Mouse (Mus musculus): ENCODE measurements at regions not wholly inside any gene's neighbourhood (a gene's known extent, or its start where the extent isn't known, plus 50 kb on each side); places are given as distances from the start of the nearest gene placed in this dataset.

DNA sequence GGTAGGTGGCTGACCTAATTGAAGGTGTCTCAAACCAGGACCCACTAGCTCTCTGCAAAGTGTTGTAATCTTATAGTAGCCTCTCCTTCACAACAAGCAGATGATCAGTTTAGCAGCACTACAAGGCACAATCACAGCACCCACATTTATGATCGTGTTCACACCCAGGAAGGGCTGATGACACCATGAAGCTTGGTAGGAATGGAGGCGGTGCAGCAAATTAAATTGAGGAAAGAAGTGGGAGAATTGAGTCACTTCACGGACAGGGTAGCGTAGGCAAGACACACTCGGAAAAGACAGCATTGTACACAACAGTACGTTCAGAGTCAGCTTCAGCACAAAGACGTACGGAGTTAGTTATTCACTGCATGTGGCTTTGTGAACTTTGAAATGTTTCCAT, 94.4 kb upstream of the Serp2 start:
- Histone ChIP-seq H3K27me3 (ENCODE audit: control insufficient read depth, insufficient read depth, insufficient read length) (no peaks in the 10 kb centered on the region), H3K4me3 (ENCODE audit: insufficient read depth, poor library complexity, severe bottlenecking) (no peak overlapping the region), H3K79me2 (ENCODE audit: control insufficient read depth, insufficient read depth) (no peaks in the 10 kb centered on the region), H3K36me3 (ENCODE audit: control insufficient read depth, insufficient read depth) (no peaks in the 10 kb centered on the region), H3K79me3 (ENCODE audit: low read depth) (no peaks in the 10 kb centered on the region), H3ac (ENCODE audit: control insufficient read depth, insufficient read length, low read depth) (no peak overlapping the region)
- TF ChIP-seq MYOG (IDR thresholded peaks at IDR 0.05; ENCODE audit: control insufficient read depth, extremely low read depth, insufficient read length) (no peak), USF1 (IDR thresholded peaks at IDR 0.05; ENCODE audit: low read depth) (no peak), MYOD1 (IDR thresholded peaks at IDR 0.05; ENCODE audit: control insufficient read depth, insufficient read length, low read depth) (no peak), CTCF (IDR thresholded peaks at IDR 0.05; ENCODE audit: control insufficient read depth, insufficient read depth, insufficient read length) (no peak), CEBPB (IDR thresholded peaks at IDR 0.05; ENCODE audit: low read depth) (no peak), MAX (IDR thresholded peaks at IDR 0.05) (no peak)

DNA sequence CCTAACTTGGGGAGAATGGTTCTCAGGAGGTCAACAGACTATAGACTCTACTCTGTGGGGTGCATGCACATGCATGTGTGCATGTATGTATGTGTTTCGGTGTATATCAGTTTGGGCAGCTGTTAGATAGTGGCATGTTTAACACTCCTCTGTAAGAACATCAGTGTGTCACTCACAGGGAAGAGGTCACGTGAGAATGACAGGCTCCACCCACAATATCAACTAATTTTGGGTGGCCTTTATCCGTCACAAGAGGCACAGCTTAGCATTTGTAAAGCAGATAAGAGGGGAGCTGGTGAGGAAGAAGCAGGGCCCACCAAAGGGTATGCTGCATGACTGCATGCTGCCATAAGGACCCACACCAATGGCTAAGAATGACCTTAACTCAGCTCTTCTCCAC, 93.2 kb upstream of the Serp2 start:
- no peaks in the 10 kb centered on the region for H3K36me3 ChIP-seq (ENCODE audit: control insufficient read depth, insufficient read depth)
- no peak overlapping the region for H3K4me3 ChIP-seq (ENCODE audit: insufficient read depth, poor library complexity, severe bottlenecking)
- H3K79me3 ChIP-seq (ENCODE audit: low read depth) = no peaks in the 10 kb centered on the region
- H3ac ChIP-seq (ENCODE audit: control insufficient read depth, insufficient read length, low read depth) = no peak overlapping the region
- no peak for TF ChIP-seq CEBPB (IDR thresholded peaks at IDR 0.05; ENCODE audit: low read depth)
- no peak for TF ChIP-seq MYOG (IDR thresholded peaks at IDR 0.05; ENCODE audit: control insufficient read depth, extremely low read depth, insufficient read length)
- no peak for TF ChIP-seq USF1 (IDR thresholded peaks at IDR 0.05; ENCODE audit: low read depth)
- no peak for TF ChIP-seq MAX (IDR thresholded peaks at IDR 0.05)
- H3K27me3 ChIP-seq (ENCODE audit: control insufficient read depth, insufficient read depth, insufficient read length) = no peaks in the 10 kb centered on the region
- no peaks in the 10 kb centered on the region for H3K79me2 ChIP-seq (ENCODE audit: control insufficient read depth, insufficient read depth)

DNA sequence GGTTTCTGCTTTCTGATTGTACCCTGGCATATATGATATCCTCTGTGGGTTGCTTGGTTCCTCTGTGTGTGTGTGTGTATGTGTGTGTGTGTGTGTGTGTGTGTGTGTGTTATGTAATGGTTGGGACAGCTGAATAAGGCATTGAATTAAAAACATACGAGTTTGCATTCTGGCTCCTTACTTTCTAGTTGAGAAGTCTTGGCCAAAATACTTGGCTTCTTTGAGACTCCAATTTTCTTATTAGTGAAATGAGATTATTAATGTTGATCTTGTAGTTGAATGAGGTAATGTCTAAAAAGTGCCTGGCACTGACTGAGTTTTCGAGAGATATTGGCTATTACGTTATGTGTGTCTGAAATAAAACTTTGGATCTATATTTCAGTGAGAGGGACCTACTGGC, 88.0 kb upstream of the Serp2 start:
- Histone ChIP-seq H3K79me2 (ENCODE audit: control insufficient read depth, insufficient read depth) (no peaks in the 10 kb centered on the region), H3K36me3 (ENCODE audit: control insufficient read depth, insufficient read depth) (no peaks in the 10 kb centered on the region), H3K79me3 (ENCODE audit: low read depth) (no peaks in the 10 kb centered on the region), H3K27me3 (ENCODE audit: control insufficient read depth, insufficient read depth, insufficient read length) (no peaks in the 10 kb centered on the region), H3K4me3 (ENCODE audit: insufficient read depth, poor library complexity, severe bottlenecking) (no peak overlapping the region), H3ac (ENCODE audit: control insufficient read depth, insufficient read length, low read depth) (no peak overlapping the region)
- TF ChIP-seq FOSL1 (IDR thresholded peaks at IDR 0.05; ENCODE audit: insufficient read depth, low read length, poor library complexity, severe bottlenecking) = no peak
- TF ChIP-seq CEBPB (IDR thresholded peaks at IDR 0.05; ENCODE audit: low read depth) = no peak

DNA sequence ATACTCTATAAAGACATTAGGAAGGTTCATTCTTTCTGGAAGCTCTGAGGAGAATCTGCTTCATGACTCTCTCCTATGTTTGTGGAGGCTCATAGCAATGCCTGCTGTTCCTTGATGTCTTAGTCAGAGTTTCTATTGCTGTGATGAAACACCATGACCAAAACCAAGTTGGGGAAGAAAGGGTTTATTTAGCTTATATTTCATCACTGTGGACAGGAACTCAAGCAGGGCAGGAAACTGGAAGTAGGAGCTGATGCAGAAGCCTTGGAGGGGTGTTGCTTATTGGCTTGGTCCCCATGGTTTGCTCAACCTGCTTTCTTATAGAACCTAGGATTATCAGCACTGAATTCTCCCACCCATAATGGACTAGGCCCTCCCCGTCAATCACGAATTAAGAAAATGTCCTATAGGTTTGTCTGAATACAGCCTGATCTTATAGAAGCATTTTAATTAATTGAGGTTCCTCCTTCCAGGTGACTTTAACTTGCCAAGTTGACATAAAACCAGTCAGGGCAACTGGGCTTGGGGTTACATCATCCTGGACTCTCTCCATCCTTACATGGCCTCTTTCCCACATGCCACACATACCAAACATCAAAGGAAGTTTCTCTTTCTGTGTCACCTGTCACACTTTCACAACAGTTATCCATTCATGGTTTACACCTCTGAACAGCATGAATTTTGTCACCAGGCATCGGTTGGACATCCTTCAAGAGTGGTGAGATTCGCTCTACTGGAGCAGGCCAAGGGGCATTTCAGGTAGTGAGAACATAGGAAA, 85.3 kb upstream of the Serp2 start:
- no peaks in the 10 kb centered on the region for H3K27me3 ChIP-seq (ENCODE audit: control insufficient read depth, insufficient read depth, insufficient read length)
- no peaks in the 10 kb centered on the region for H3K36me3 ChIP-seq (ENCODE audit: control insufficient read depth, insufficient read depth)
- H3K79me2 ChIP-seq (ENCODE audit: control insufficient read depth, insufficient read depth) = no peaks in the 10 kb centered on the region
- no peaks in the 10 kb centered on the region for H3K79me3 ChIP-seq (ENCODE audit: low read depth)
- no peak overlapping the region for H3K4me3 ChIP-seq (ENCODE audit: insufficient read depth, poor library complexity, severe bottlenecking)
- TF ChIP-seq CEBPB (IDR thresholded peaks at IDR 0.05; ENCODE audit: low read depth) (no peak), MYOG (IDR thresholded peaks at IDR 0.05; ENCODE audit: control insufficient read depth, extremely low read depth, insufficient read length) (no peak), CTCF (IDR thresholded peaks at IDR 0.05; ENCODE audit: control insufficient read depth, insufficient read depth, insufficient read length) (no peak), MYOD1 (IDR thresholded peaks at IDR 0.05; ENCODE audit: control insufficient read depth, insufficient read length, low read depth) (no peak), USF1 (IDR thresholded peaks at IDR 0.05; ENCODE audit: low read depth) (no peak), FOSL1 (IDR thresholded peaks at IDR 0.05; ENCODE audit: insufficient read depth, low read length, poor library complexity, severe bottlenecking) (no peak), MAX (IDR thresholded peaks at IDR 0.05) (no peak)
- H3ac ChIP-seq (ENCODE audit: control insufficient read depth, insufficient read length, low read depth) = no peak overlapping the region

DNA sequence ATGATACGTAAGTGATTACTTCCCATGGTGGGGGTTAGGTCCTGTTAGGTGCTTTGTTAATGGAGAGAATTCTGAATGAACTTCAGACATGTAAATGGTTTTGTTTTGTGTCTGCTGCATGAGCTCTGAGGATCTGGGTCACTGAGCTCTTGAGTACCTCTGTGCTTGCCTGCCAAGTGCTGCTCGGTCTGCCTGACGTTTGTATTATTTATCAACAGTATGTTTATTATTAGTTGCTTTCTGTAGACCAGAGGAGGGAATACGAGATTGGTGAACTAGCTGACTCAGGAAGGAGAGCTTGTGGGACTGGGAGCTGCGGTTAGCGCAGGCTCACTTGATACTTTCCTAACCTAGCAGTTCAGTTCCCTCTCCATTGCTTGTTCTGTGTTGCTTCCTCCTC, 76.5 kb upstream of the Serp2 start:
- no peaks in the 10 kb centered on the region for H3K79me3 ChIP-seq (ENCODE audit: low read depth)
- no peak overlapping the region for H3ac ChIP-seq (ENCODE audit: control insufficient read depth, insufficient read length, low read depth)
- no peak overlapping the region for H3K4me3 ChIP-seq (ENCODE audit: insufficient read depth, poor library complexity, severe bottlenecking)
- H3K36me3 ChIP-seq (ENCODE audit: control insufficient read depth, insufficient read depth) = no peaks in the 10 kb centered on the region
- TF ChIP-seq MYOG (IDR thresholded peaks at IDR 0.05; ENCODE audit: control insufficient read depth, extremely low read depth, insufficient read length) = no peak
- no peak for TF ChIP-seq MAX (IDR thresholded peaks at IDR 0.05)
- TF ChIP-seq CTCF (IDR thresholded peaks at IDR 0.05; ENCODE audit: control insufficient read depth, insufficient read depth, insufficient read length) = no peak
- TF ChIP-seq MYOD1 (IDR thresholded peaks at IDR 0.05; ENCODE audit: control insufficient read depth, insufficient read length, low read depth) = no peak
- TF ChIP-seq USF1 (IDR thresholded peaks at IDR 0.05; ENCODE audit: low read depth) = no peak
- TF ChIP-seq FOSL1 (IDR thresholded peaks at IDR 0.05; ENCODE audit: insufficient read depth, low read length, poor library complexity, severe bottlenecking) = no peak
- no peak for TF ChIP-seq CEBPB (IDR thresholded peaks at IDR 0.05; ENCODE audit: low read depth)
- no peaks in the 10 kb centered on the region for H3K27me3 ChIP-seq (ENCODE audit: control insufficient read depth, insufficient read depth, insufficient read length)
- no peaks in the 10 kb centered on the region for H3K79me2 ChIP-seq (ENCODE audit: control insufficient read depth, insufficient read depth)

DNA sequence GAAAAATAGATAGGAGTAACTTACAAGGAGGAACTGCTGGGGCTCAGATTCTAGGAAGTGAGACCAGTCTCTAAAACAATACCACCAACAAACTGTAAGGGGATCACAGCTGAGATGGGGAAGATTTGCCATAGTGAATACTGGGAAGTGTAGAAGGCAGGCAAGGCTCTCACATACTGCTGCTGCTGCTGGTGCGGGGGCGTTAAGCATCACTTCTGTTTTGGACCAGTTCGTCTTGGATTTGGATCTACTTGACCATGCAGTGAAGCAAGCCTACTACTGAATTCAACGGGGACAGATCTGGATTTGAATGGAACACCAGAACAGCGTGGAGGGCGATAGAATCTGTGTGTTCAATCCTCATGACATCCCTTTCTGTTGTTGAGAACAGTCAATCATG, 76.1 kb upstream of the Serp2 start:
- no peaks in the 10 kb centered on the region for H3K79me2 ChIP-seq (ENCODE audit: control insufficient read depth, insufficient read depth)
- TF ChIP-seq MAX (IDR thresholded peaks at IDR 0.05) (no peak), FOSL1 (IDR thresholded peaks at IDR 0.05; ENCODE audit: insufficient read depth, low read length, poor library complexity, severe bottlenecking) (no peak), CEBPB (IDR thresholded peaks at IDR 0.05; ENCODE audit: low read depth) (no peak), CTCF (IDR thresholded peaks at IDR 0.05; ENCODE audit: control insufficient read depth, insufficient read depth, insufficient read length) (no peak), MYOD1 (IDR thresholded peaks at IDR 0.05; ENCODE audit: control insufficient read depth, insufficient read length, low read depth) (no peak), MYOG (IDR thresholded peaks at IDR 0.05; ENCODE audit: control insufficient read depth, extremely low read depth, insufficient read length) (no peak), USF1 (IDR thresholded peaks at IDR 0.05; ENCODE audit: low read depth) (no peak)
- no peak overlapping the region for H3ac ChIP-seq (ENCODE audit: control insufficient read depth, insufficient read length, low read depth)
- H3K27me3 ChIP-seq (ENCODE audit: control insufficient read depth, insufficient read depth, insufficient read length) = no peaks in the 10 kb centered on the region
- no peaks in the 10 kb centered on the region for H3K36me3 ChIP-seq (ENCODE audit: control insufficient read depth, insufficient read depth)
- no peak overlapping the region for H3K4me3 ChIP-seq (ENCODE audit: insufficient read depth, poor library complexity, severe bottlenecking)
- no peaks in the 10 kb centered on the region for H3K79me3 ChIP-seq (ENCODE audit: low read depth)

Data from C2C12 (cell line).